Mouse (Mus musculus) ZHBTc4 (cell line): ENCODE measurements around the gene Smarcc1.
"Not testable (repeated sequence)": the region's sequence is repeated elsewhere in the genome, so short reads cannot be mapped to it uniquely, and the experiment has no call there.

Experiments used
- DNase-seq: peaks from one replicate; pipeline ENCODE4 v3.0.0-alpha.2; 2011; ENCODE audit warnings: low read depth, low spot score

The Smarcc1 gene

GRCm38 (mm10) chr9:110131525-110132197, 14.2 kb downstream of the Smarcc1 start:
- peak; percentile 100 for DNase-seq

- DNase-seq = peak; percentile 81
These were observed 14.7 kb downstream of the Smarcc1 start for GRCm38 (mm10) chr9:110132201-110132605.

GRCm38 (mm10) chr9:110132921-110133320, 15.4 kb downstream of the Smarcc1 start:
- DNase-seq = no peak

- peak; percentile 84 for DNase-seq
These were observed 16.7 kb downstream of the Smarcc1 start for GRCm38 (mm10) chr9:110134176-110134575.

- DNase-seq = no peak
These were observed 21.6 kb downstream of the Smarcc1 start for GRCm38 (mm10) chr9:110139119-110139518.

GRCm38 (mm10) chr9:110142097-110142496, 24.6 kb downstream of the Smarcc1 start:
- no peak for DNase-seq

GRCm38 (mm10) chr9:110148598-110148997, 31.1 kb downstream of the Smarcc1 start:
- no peak for DNase-seq

- DNase-seq = no peak
These were observed 41.5 kb downstream of the Smarcc1 start for GRCm38 (mm10) chr9:110159036-110159435.

- not testable (repeated sequence) for DNase-seq
These were observed 43.0 kb downstream of the Smarcc1 start for GRCm38 (mm10) chr9:110160486-110160885.

- DNase-seq = no peak
These were observed 44.9 kb downstream of the Smarcc1 start for GRCm38 (mm10) chr9:110162441-110162840.

GRCm38 (mm10) chr9:110163071-110163470, 45.6 kb downstream of the Smarcc1 start:
- no peak for DNase-seq

- no peak for DNase-seq
These were observed 53.4 kb downstream of the Smarcc1 start for GRCm38 (mm10) chr9:110170858-110171257.

GRCm38 (mm10) chr9:110199870-110200269, 82.4 kb downstream of the Smarcc1 start:
- DNase-seq = no peak

GRCm38 (mm10) chr9:110205526-110206404, 88.3 kb downstream of the Smarcc1 start:
- peak; percentile 92 for DNase-seq

- no peak for DNase-seq
These were observed 88.9 kb downstream of the Smarcc1 start for GRCm38 (mm10) chr9:110206437-110206836.

GRCm38 (mm10) chr9:110208265-110208664, 90.8 kb downstream of the Smarcc1 start:
- no peak for DNase-seq

- no peak for DNase-seq
These were observed 91.5 kb downstream of the Smarcc1 start for GRCm38 (mm10) chr9:110208967-110209366.

GRCm38 (mm10) chr9:110224273-110224672, 106.8 kb downstream of the Smarcc1 start:
- DNase-seq = no peak

GRCm38 (mm10) chr9:110226191-110226590, 108.7 kb downstream of the Smarcc1 start:
- no peak for DNase-seq

- no peak for DNase-seq
These were observed 111.2 kb downstream of the Smarcc1 start for GRCm38 (mm10) chr9:110228671-110229070.

GRCm38 (mm10) chr9:110229112-110229511, 111.6 kb downstream of the Smarcc1 start:
- DNase-seq = no peak

GRCm38 (mm10) chr9:110229566-110230248, 112.2 kb downstream of the Smarcc1 start:
- DNase-seq = no peak
